Mouse (Mus musculus) heart, postnatal 0 days (tissue): Measurements from ENCODE around the gene Slc48a1. TPM values are rescaled to one million over a fixed set of nuclear protein-coding genes. Genes with fewer than 3 reads are reported as not detected.

Experiments
- ATAC-seq: fragments of 200-750 bp; cut with Nextera tagmentation; 2 replicates; pipeline ENCODE4 v1.8.0; 2017; ENCODE audit warnings: low read depth, moderate number of reproducible peaks, moderate library complexity; ENCODE audit not compliant: insufficient read depth
- DNase-seq: peaks from one replicate; pipeline ENCODE4 v3.0.0-alpha.2; 2016; ENCODE audit warnings: low spot score
- H3K27ac ChIP-seq: fragments of 300-500 bp; sonication (generic); 2 replicates; pipeline ENCODE4 v1.5.1; 2014; ENCODE audit warnings: low read depth, mild to moderate bottlenecking
- H3K27me3 ChIP-seq: fragments of 300-500 bp; sonication (generic); 2 replicates; pipeline ENCODE4 v1.6.1; 2014; ENCODE audit warnings: low read length, mixed read lengths; ENCODE audit not compliant: control insufficient read depth, insufficient read depth
- H3K36me3 ChIP-seq: fragments of 300-500 bp; sonication (generic); replicated peaks from 2 replicates; pipeline ENCODE4 v1.6.1; 2014; ENCODE audit warnings: low read length, mixed read lengths; ENCODE audit not compliant: control insufficient read depth, insufficient read depth
- H3K4me1 ChIP-seq: fragments of 300-500 bp; sonication (generic); 2 replicates; pipeline ENCODE4 v1.6.1; 2014; ENCODE audit warnings: antibody characterized with exemption; ENCODE audit not compliant: control insufficient read depth, insufficient read depth
- H3K4me2 ChIP-seq: fragments of 300-500 bp; sonication (generic); 2 replicates; pipeline ENCODE4 v1.6.1; 2014; ENCODE audit warnings: low read depth, mild to moderate bottlenecking, low read length, moderate library complexity
- H3K4me3 ChIP-seq: fragments of 300-500 bp; sonication (generic); 2 replicates; pipeline ENCODE4 v1.5.1; 2014; ENCODE audit warnings: low read depth, low read length
- H3K9ac ChIP-seq: fragments of 300-500 bp; sonication (generic); replicated peaks from 2 replicates; pipeline ENCODE4 v1.6.1; 2014; ENCODE audit warnings: low read depth, low read length, mixed read lengths
- H3K9me3 ChIP-seq: fragments of 300-500 bp; sonication (generic); replicated peaks from 2 replicates; pipeline ENCODE4 v1.6.1; 2016; ENCODE audit warnings: low read length; ENCODE audit not compliant: control insufficient read depth
- CTCF ChIP-seq: IDR thresholded peaks from 2 replicates; pipeline ENCODE4 v1.5.1; 2016; ENCODE audit warnings: antibody characterized with exemption, control low read depth, low read depth
- EP300 ChIP-seq: IDR thresholded peaks from 2 replicates; pipeline ENCODE4 v1.6.1; 2016; ENCODE audit warnings: antibody characterized with exemption, low read depth
- WGBS: fragments of 180-500 bp; shearing (Covaris S2); extraction: QIAGEN DNeasy Blood & Tissue Kit; methylation state at CpG from one replicate; pipeline ENCODE4 v1.1.7; 2014; 5-methylcytosine and 5-hydroxymethylcytosine counted together
- polyA plus RNA-seq: library from polyadenylated mRNA; unstranded; fragments of >200 nt; fragmentation: Nextera tagmentation; extraction: Ambion mirVana; gene quantifications from 2 replicates; pipeline ENCODE4 v1.2.1, GENCODE M21; 2015
- total RNA-seq: library from RNA; depleted of rRNA; stranded (reverse); fragments of >200 nt; gene quantifications from 2 replicates; pipeline ENCODE4 v1.2.3, GENCODE M21; 2014; ENCODE audit warnings: low replicate concordance

The Slc48a1 gene
- total and polyA plus RNA-seq, 2 experiments from 2014 or later, result 76.1 to 92.1 TPM

DNA sequence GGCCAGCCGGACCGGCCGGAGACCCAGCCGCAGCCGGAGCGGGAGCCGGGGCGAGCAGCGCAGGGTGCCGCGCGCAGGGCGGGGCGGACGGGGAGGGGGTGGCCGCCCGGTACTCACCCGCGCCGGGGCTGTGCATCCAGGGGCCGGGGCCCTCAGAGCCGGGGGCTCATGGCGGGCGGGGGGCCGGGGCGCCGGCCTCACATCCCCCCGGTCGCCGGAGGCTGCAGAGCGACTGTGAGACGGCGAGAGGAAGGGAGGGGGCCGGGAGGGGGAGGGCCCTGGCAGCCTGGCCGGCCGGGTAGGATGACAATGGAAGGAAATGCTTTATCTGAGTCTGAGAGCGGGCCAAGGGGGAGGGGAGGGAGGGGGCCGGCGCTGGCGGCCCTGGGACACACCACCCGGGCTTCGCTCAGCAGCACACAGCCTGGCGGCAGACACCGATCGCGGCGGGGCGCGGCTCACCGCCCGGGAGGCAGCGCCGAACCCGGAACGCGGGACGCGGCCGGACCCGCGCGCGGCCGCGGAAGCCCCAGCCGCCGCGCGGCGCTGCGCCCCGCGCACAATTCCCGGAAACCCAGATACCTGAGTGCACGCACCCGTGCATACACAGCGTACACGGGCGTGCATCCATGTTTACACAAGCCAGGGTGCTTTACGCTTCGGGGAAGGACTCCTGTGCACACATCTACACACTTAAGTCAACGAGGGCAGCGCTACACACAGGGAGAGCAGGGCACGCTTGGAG is 53.1 kb downstream of the Slc48a1 start:
- no peaks in the 10 kb centered on the region for H3K9me3 ChIP-seq
- H3K27me3 ChIP-seq, result no peaks in the 10 kb centered on the region
- DNase-seq, result peak; percentile 82
- peak overlapping the region; percentile 99 for H3K27ac ChIP-seq
- under 1% methylated on average over 58 of the region's 84 CpGs for WGBS
- H3K9ac ChIP-seq, result peak overlapping the region; percentile 100
- H3K4me1 ChIP-seq, result peaks cover 42% of the 10 kb centered on the region
- H3K4me2 ChIP-seq, result peak overlapping the region; percentile 86
- H3K36me3 ChIP-seq, result no peaks in the 10 kb centered on the region
- TF ChIP-seq CTCF (no peak), EP300 (no peak)
- ATAC-seq, result peak; percentile 85
- peak overlapping the region; percentile 98 for H3K4me3 ChIP-seq

DNA sequence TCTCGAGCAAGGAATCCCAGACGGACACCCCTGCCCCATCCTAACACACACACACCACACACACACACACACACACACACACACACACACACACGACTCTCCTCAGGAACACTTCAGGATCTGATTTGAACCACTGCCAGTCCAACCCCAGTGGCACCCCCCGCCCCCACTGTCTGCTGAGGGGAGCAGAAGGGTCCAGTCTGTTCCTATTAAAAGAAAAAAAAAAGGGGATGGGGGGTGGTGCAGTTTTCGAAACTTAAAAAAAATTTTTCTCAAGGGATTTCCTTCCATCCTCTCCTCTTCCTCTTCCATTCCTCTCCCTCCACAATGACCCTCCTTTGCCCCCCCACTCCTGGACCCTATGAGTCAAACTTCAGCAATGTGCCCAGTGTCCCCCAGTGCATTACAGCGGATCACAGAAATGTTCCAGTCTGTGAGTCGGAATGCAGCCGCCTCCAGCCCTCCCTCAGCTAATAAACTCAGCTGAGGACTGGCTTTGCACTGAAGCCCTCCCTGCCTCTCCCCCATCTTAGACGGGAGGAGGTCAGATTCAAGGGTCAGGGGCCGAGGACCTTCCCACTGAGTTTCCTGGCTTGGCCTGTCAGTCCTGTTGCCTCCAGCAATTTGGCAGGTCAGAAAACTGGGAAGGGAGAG is 53.8 kb downstream of the Slc48a1 start:
- DNase-seq, result peak; percentile 82
- WGBS, result 6% methylated on average over 10 of the region's 10 CpGs

DNA sequence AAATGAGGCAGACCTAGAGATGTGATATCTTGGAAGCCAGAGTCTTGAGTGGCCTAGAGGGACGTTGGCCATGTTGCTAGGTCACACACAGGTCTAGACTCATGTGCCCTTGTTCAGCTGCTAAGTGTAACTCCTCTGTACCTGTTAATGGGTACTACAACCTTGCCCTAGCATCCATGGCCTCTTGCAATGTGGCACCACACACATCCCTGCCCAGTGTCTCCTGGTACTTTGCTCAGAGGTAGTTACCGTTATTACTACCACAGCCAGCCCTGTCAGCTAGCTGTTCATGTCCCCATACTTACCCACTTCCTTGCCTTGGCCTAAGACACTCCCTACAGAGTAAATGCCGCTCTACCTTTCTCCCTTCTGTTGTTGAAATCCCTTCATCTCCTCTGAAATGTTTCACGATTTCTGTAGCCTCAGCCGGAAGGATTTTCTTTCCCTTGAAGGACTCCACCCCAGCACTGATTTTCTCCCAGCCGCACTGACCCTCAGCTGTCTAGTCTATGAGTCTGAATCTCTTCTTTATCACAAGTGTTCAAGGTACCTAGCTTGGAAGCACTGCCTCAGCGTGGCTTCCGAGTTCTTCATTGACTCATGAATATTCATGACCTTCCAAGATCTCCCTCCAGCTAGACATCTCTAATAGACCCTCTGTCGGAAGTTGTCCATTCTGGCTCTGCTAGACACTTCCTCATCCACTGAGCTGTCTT is 54.6 kb downstream of the Slc48a1 start:
- no peak for DNase-seq
- H3K4me2 ChIP-seq, result peak overlapping the region; percentile 86; the same call in 1 of the 2 replicates
- peaks cover 52% of the 10 kb centered on the region for H3K4me1 ChIP-seq
- H3K27me3 ChIP-seq, result no peaks in the 10 kb centered on the region
- peak overlapping the region; percentile 99 for H3K27ac ChIP-seq
- H3K36me3 ChIP-seq, result no peaks in the 10 kb centered on the region
- H3K9me3 ChIP-seq, result no peaks in the 10 kb centered on the region
- no peak for TF ChIP-seq CTCF
- TF ChIP-seq EP300, result no peak
- no peak overlapping the region for H3K4me3 ChIP-seq
- no peak for ATAC-seq
- 68% methylated on average over 9 of the region's 9 CpGs for WGBS
- H3K9ac ChIP-seq, result 0 out of 2 replicates have a peak overlapping the region, but pooled peaks have one; percentile 5

More for the DNA sequence above, 53.8 kb downstream of the Slc48a1 start:
- H3K9ac ChIP-seq, result peak overlapping the region; percentile 100
- peaks cover 44% of the 10 kb centered on the region for H3K4me1 ChIP-seq
- no peaks in the 10 kb centered on the region for H3K27me3 ChIP-seq
- H3K27ac ChIP-seq, result peak overlapping the region; percentile 99
- peak; percentile 39; the same call in 1 of the 2 replicates for ATAC-seq
- peak overlapping the region; percentile 98 for H3K4me3 ChIP-seq
- TF ChIP-seq EP300 (no peak), CTCF (no peak)
- H3K4me2 ChIP-seq, result peak overlapping the region; percentile 86
- H3K9me3 ChIP-seq, result no peaks in the 10 kb centered on the region
- no peaks in the 10 kb centered on the region for H3K36me3 ChIP-seq

DNA sequence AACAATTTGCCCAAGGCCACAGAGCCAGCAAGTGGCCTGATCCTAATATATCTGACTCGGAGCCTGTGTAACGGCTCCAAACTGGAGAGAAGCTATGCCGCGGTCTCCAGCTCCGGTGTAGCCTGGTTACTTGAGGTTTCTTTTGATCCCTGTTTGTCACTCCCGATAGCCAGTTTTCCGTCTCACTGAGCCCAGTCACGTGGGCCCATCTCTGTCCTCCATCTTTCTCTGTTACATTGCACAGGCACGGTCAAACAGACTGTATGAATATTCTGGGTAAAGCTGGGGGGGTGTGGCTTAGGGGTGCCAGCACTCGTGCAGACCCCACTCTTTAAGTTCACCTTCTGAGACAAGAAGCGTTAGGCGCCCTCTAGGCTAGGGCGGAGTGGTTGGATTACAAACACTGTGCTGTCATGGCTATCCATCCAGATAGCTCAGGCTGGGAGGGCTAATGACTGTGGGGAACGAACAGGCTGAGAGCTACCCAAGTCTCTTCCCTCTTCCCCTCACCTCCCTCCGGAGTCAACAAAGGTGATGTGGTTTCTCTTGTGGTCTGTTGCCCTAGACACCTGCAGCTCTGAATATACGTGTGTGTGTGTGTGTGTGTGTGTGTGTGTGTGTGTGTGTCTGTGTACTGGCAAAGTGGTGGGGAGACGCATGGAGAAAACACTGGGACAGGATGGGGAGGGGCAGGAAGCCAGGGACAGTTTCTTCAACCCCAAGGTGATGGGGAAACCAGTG is 58.0 kb downstream of the Slc48a1 start:
- Histone ChIP-seq H3K36me3 (no peaks in the 10 kb centered on the region), H3K4me2 (no peak overlapping the region), H3K27me3 (no peaks in the 10 kb centered on the region), H3K4me3 (no peak overlapping the region), H3K9me3 (no peaks in the 10 kb centered on the region), H3K4me1 (peaks cover 57% of the 10 kb centered on the region), H3K9ac (no peak overlapping the region), H3K27ac (peak overlapping the region; percentile 65; the same call in 1 of the 2 replicates)
- TF ChIP-seq CTCF, result no peak
- no peak for TF ChIP-seq EP300
- no peak for DNase-seq
- WGBS, result 60% methylated on average over 17 of the region's 17 CpGs
- no peak for ATAC-seq

DNA sequence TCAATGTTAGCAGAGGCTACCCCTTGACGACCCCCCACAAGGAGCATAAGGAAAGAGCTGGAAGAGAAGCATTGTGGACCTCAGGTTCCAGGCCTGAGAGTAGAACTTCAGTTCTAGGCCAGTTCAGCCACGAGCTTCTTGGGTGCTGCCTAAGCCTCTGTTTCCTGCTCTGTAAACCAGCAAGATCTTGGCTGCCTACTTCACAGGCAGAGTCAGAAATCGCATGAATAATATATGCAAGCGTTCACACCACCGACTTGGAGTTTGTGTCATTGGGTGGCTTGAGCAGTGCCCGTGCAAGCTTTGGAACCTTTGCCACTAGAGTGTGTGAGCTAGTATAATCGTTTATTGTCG is 58.6 kb downstream of the Slc48a1 start:
- H3K27me3 ChIP-seq, result no peaks in the 10 kb centered on the region
- WGBS, result 51% methylated on average over 8 of the region's 8 CpGs
- peak overlapping the region; percentile 65; the same call in 1 of the 2 replicates for H3K27ac ChIP-seq
- H3K36me3 ChIP-seq, result no peaks in the 10 kb centered on the region
- no peaks in the 10 kb centered on the region for H3K9me3 ChIP-seq
- DNase-seq (no peak), ATAC-seq (no peak)
- H3K9ac ChIP-seq, result no peak overlapping the region
- H3K4me2 ChIP-seq, result no peak overlapping the region
- H3K4me3 ChIP-seq, result no peak overlapping the region
- TF ChIP-seq EP300, result no peak
- TF ChIP-seq CTCF, result no peak
- H3K4me1 ChIP-seq, result peaks cover 57% of the 10 kb centered on the region
